Mouse (Mus musculus) heart, adult 2 months (tissue): Measurements from ENCODE around the gene Rnaseh1. TPM values are rescaled to one million over a fixed set of nuclear protein-coding genes. Genes with fewer than 3 reads are reported as not detected.
A peak's percentile ranks its signal among the peaks of the same experiment; 100 is the strongest.

ENCODE experiments used
- DNase-seq, 2 experiments: peaks; one replicate each; pipeline ENCODE4 v3.0.0; 2021
- H3K27ac ChIP-seq: fragments of 200-600 bp; 2 replicates; pipeline ENCODE4 v1.8.1; 2022
- H3K27me3 ChIP-seq: fragments of 200-500 bp; 2 replicates; pipeline ENCODE4 v1.6.1; 2012; ENCODE audit warnings: mild to moderate bottlenecking, low read length, inconsistent platforms, mixed read lengths; ENCODE audit not compliant: control insufficient read depth, insufficient read depth
- H3K36me3 ChIP-seq: fragments of 200-500 bp; 2 replicates; pipeline ENCODE4 v1.6.1; 2012; ENCODE audit warnings: low read length, inconsistent platforms; ENCODE audit not compliant: control insufficient read depth, insufficient read depth
- H3K4me1 ChIP-seq: fragments of 200-500 bp; 2 replicates; pipeline ENCODE4 v1.6.1; 2011; ENCODE audit warnings: low read length; ENCODE audit not compliant: control insufficient read depth, insufficient read depth
- H3K4me3 ChIP-seq: fragments of 200-600 bp; 2 replicates; pipeline ENCODE4 v1.8.1; 2022
- H3K79me2 ChIP-seq: fragments of 200-500 bp; replicated peaks from 2 replicates; pipeline ENCODE4 v1.6.1; 2012; ENCODE audit warnings: mild to moderate bottlenecking, inconsistent platforms, low read length, moderate library complexity, mixed read lengths; ENCODE audit not compliant: control insufficient read depth, insufficient read depth
- H3K9ac ChIP-seq: fragments of 200-500 bp; 2 replicates; pipeline ENCODE4 v1.6.1; 2012; ENCODE audit warnings: low read depth, mild to moderate bottlenecking, control low read depth, inconsistent platforms, low read length, mixed read lengths
- CTCF ChIP-seq: fragments of 200-600 bp; IDR thresholded peaks from 2 replicates; pipeline ENCODE4 v1.8.1; 2022; ENCODE audit warnings: antibody characterized with exemption, mild to moderate bottlenecking, moderate library complexity
- EP300 ChIP-seq: fragments of 200-500 bp; IDR thresholded peaks from 2 replicates; pipeline ENCODE4 v1.6.1; 2011; ENCODE audit warnings: low read depth, low read length, control low read depth; ENCODE audit not compliant: insufficient read depth
- POLR2A ChIP-seq: fragments of 200-500 bp; IDR thresholded peaks from 2 replicates; pipeline ENCODE4 v1.6.1; 2011; ENCODE audit warnings: mild to moderate bottlenecking, low read depth, low read length, control low read depth; ENCODE audit not compliant: insufficient read depth
- WGBS: fragments of 180-500 bp; shearing (Covaris S2); methylation state at CpG from one replicate; pipeline ENCODE4 v1.1.7; 2018; 5-methylcytosine and 5-hydroxymethylcytosine counted together
- intact Hi-C: fragments of 180-260 bp; cut with DNase I; formaldehyde crosslinking; loops from one replicate; pipeline ENCODE4 v1.15.1; 2025
- polyA plus RNA-seq: library from polyadenylated mRNA; depleted of rRNA; stranded (reverse); fragments of >200 nt; gene quantifications from 2 replicates; pipeline ENCODE4 v1.2.3, GENCODE M21; 2012
- total RNA-seq, 2 experiments: library from RNA; stranded (reverse); gene quantifications; 2 replicates each; pipeline ENCODE4 v1.2.3; 2021

The Rnaseh1 gene
- total and polyA plus RNA-seq, 3 experiments: 6.9 to 8.4 (median 7.0) TPM

GRCm38 (mm10) chr12:28635535-28636476, 13.6 kb upstream of the Rnaseh1 start, which contains the start of gene Rps7:
Gene Rps7, minus strand, starts transcription at chr12:28635953.
- peak; percentile 93 to 94 for DNase-seq
- Histone ChIP-seq H3K4me3 (peak within 1 kb of the TSS; percentile 88), H3K79me2 (0 out of 2 replicates have a peak, but pooled peaks cover 1% of the 10 kb centered on the region), H3K9ac (peak within 1 kb of the TSS; percentile 95), H3K4me1 (peaks cover 3% of the 10 kb centered on the region), H3K27ac (peak within 1 kb of the TSS; percentile 76), H3K36me3 (peaks cover 16% of the 10 kb centered on the region), H3K27me3 (no peaks in the 10 kb centered on the region)
- TF ChIP-seq EP300: peak; percentile 38; the same call in 1 of the 2 replicates
- TF ChIP-seq CTCF: no peak
- peak; percentile 91 for TF ChIP-seq POLR2A
- intact Hi-C loops: loop anchor here (1.0 to 2.0 kb wide), 2 partner anchors 13 to 115 kb away; partner anchors contain the start of genes Eipr1, Rnaseh1 and Trappc12
- WGBS: 4% methylated on average over 69 of the region's 69 CpGs

DNA sequence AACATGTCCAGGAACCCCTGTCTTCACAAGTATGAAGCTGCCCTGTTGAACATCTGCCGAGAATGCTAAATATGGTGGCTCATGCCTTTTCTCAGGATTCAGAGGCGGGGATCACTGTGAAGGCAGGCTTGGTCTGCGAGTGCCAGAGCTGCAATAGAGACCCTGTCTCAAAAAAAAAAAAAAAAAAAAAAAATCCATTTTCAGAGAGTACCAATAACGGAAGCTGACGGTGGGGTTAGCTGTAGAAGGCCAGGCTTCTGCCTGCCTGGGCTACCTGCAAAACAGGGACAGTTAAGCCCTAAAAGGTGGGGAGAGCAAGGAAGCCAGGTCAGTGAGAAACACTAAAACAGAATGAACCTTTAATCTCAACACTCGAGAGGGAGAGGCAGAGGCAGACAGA, 12.9 kb upstream of the Rnaseh1 start:
- TF ChIP-seq EP300: no peak
- no peak for TF ChIP-seq POLR2A
- TF ChIP-seq CTCF: no peak
- Histone ChIP-seq H3K9ac (no peak overlapping the region), H3K4me3 (peak overlapping the region; percentile 88), H3K27ac (no peak overlapping the region), H3K79me2 (0 out of 2 replicates have a peak, but pooled peaks cover 1% of the 10 kb centered on the region), H3K36me3 (peaks cover 16% of the 10 kb centered on the region), H3K27me3 (no peaks in the 10 kb centered on the region), H3K4me1 (peaks cover 3% of the 10 kb centered on the region)
- WGBS: 76% methylated on average over 6 of the region's 6 CpGs
- intact Hi-C loops: loop anchor here (1.0 kb wide), 1 partner anchor 13 kb away; the partner anchor contains the start of gene Rnaseh1
- no peak for DNase-seq

- TF ChIP-seq EP300: no peak
- TF ChIP-seq CTCF: 0 out of 2 replicates have a peak, but pooled peaks have one; percentile 20
- TF ChIP-seq POLR2A: no peak
- H3K4me3 ChIP-seq: no peak overlapping the region
- peaks cover 3% of the 10 kb centered on the region for H3K4me1 ChIP-seq
- H3K27ac ChIP-seq: no peak overlapping the region
- 47% methylated on average over 2 of the region's 2 CpGs for WGBS
- no peak overlapping the region for H3K9ac ChIP-seq
- intact Hi-C loops: no loop called here
- no peak for DNase-seq
- H3K36me3 ChIP-seq: peaks cover 8% of the 10 kb centered on the region
- 0 out of 2 replicates have a peak, but pooled peaks cover 1% of the 10 kb centered on the region for H3K79me2 ChIP-seq
- no peaks in the 10 kb centered on the region for H3K27me3 ChIP-seq
Observed at GRCm38 (mm10) chr12:28638778-28639177, 10.6 kb upstream of the Rnaseh1 start.

DNA sequence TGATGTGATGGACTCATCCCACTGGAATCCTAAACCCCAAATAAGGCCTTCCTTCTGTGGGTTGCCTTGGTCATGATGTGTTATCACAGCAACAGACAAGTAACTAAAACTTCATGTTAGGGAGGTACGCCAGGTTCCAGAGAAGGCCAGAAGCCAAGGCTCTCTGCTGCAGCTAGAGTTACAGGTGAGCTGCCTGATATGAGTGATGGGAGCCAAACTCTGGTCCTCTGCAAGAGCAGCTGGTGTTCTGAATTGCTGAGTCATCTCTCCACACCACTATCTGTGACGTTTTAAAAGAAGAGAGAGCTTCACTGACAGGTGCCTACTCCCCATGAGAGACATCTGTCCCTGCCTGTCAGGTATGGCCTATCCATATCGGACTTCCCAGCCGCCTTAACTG, 13.2 kb downstream of the Rnaseh1 start:
- intact Hi-C loops: no loop called here
- H3K9ac ChIP-seq: no peak overlapping the region
- H3K27me3 ChIP-seq: no peaks in the 10 kb centered on the region
- H3K79me2 ChIP-seq: no peaks in the 10 kb centered on the region
- no peaks in the 10 kb centered on the region for H3K36me3 ChIP-seq
- 88% methylated on average over 4 of the region's 4 CpGs for WGBS
- H3K4me1 ChIP-seq: no peaks in the 10 kb centered on the region
- H3K27ac ChIP-seq: no peak overlapping the region
- H3K4me3 ChIP-seq: no peak overlapping the region
- no peak for TF ChIP-seq EP300
- TF ChIP-seq POLR2A: no peak
- no peak for TF ChIP-seq CTCF
- no peak for DNase-seq

- intact Hi-C loops: no loop called here
- no peaks in the 10 kb centered on the region for H3K79me2 ChIP-seq
- no peaks in the 10 kb centered on the region for H3K36me3 ChIP-seq
- WGBS: 46% methylated on average over 4 of the region's 4 CpGs
- no peaks in the 10 kb centered on the region for H3K27me3 ChIP-seq
- no peak overlapping the region for H3K4me3 ChIP-seq
- no peak overlapping the region for H3K9ac ChIP-seq
- no peak overlapping the region for H3K27ac ChIP-seq
- peaks cover 2% of the 10 kb centered on the region; the same call in 1 of the 2 replicates for H3K4me1 ChIP-seq
- TF ChIP-seq EP300: no peak
- no peak for DNase-seq
Observed at GRCm38 (mm10) chr12:28666734-28667133, 17.3 kb downstream of the Rnaseh1 start.

- intact Hi-C loops: no loop called here
- no peak overlapping the region for H3K4me3 ChIP-seq
- DNase-seq: no peak
- no peak overlapping the region for H3K9ac ChIP-seq
- WGBS: 14% methylated on average over 8 of the region's 8 CpGs
- no peaks in the 10 kb centered on the region for H3K27me3 ChIP-seq
- H3K4me1 ChIP-seq: peaks cover 2% of the 10 kb centered on the region; the same call in 1 of the 2 replicates
- no peak overlapping the region for H3K27ac ChIP-seq
- no peaks in the 10 kb centered on the region for H3K79me2 ChIP-seq
- TF ChIP-seq EP300 (no peak), POLR2A (no peak), CTCF (no peak)
- H3K36me3 ChIP-seq: no peaks in the 10 kb centered on the region
Observed at GRCm38 (mm10) chr12:28667287-28667686, 17.9 kb downstream of the Rnaseh1 start.
